Mouse (Mus musculus) liver, adult 2 months (tissue): ENCODE measurements around the gene Prss40. TPM values are rescaled to one million over a fixed set of nuclear protein-coding genes. Genes with fewer than 3 reads are reported as not detected.

Experiments used
- DNase-seq: peaks from one replicate; pipeline ENCODE4 v3.0.0-alpha.2; 2011; ENCODE audit warnings: low read depth, low spot score; ENCODE audit errors: extremely low read depth
- H3K27ac ChIP-seq: fragments of 200-500 bp; replicated peaks from 2 replicates; pipeline ENCODE4 v1.5.1; 2012; ENCODE audit warnings: low read depth, mild to moderate bottlenecking, control low read depth, inconsistent platforms, low read length; ENCODE audit not compliant: insufficient read depth
- H3K27me3 ChIP-seq: fragments of 200-500 bp; 2 replicates; pipeline ENCODE4 v1.6.1; 2012; ENCODE audit warnings: mild to moderate bottlenecking, moderate library complexity, low read length, inconsistent platforms; ENCODE audit not compliant: control insufficient read depth, insufficient read depth
- H3K36me3 ChIP-seq: fragments of 200-500 bp; 2 replicates; pipeline ENCODE4 v1.6.1; 2012; ENCODE audit warnings: low read length, inconsistent platforms; ENCODE audit not compliant: control insufficient read depth, insufficient read depth
- H3K4me1 ChIP-seq: fragments of 200-500 bp; 2 replicates; pipeline ENCODE4 v1.6.1; 2011; ENCODE audit warnings: low read length; ENCODE audit not compliant: control insufficient read depth, insufficient read depth
- H3K4me3 ChIP-seq: fragments of 200-500 bp; 2 replicates; pipeline ENCODE4 v1.5.1; 2011; ENCODE audit warnings: low read depth, mild to moderate bottlenecking, control low read depth, low read length, moderate library complexity; ENCODE audit not compliant: insufficient read depth
- H3K79me2 ChIP-seq: fragments of 200-500 bp; 2 replicates; pipeline ENCODE4 v1.6.1; 2012; ENCODE audit warnings: inconsistent platforms, mild to moderate bottlenecking, low read length, moderate library complexity; ENCODE audit not compliant: control insufficient read depth, insufficient read depth
- H3K9ac ChIP-seq: fragments of 200-500 bp; 2 replicates; pipeline ENCODE4 v1.6.1; 2012; ENCODE audit warnings: low read depth, mild to moderate bottlenecking, control low read depth, inconsistent platforms, low read length
- CTCF ChIP-seq: fragments of 200-500 bp; IDR thresholded peaks from 2 replicates; pipeline ENCODE4 v1.5.1; 2011; ENCODE audit warnings: low read depth, low read length, control low read depth
- POLR2A ChIP-seq: fragments of 200-500 bp; IDR thresholded peaks from 2 replicates; pipeline ENCODE4 v1.6.1; 2011; ENCODE audit warnings: low read length, control low read depth; ENCODE audit not compliant: insufficient read depth; ENCODE audit errors: extremely low read depth
- WGBS: fragments of 180-500 bp; shearing (Covaris S2); methylation state at CpG from one replicate; pipeline ENCODE4 v1.1.7; 2018; 5-methylcytosine and 5-hydroxymethylcytosine counted together
- polyA plus RNA-seq: library from polyadenylated mRNA; depleted of rRNA; stranded (reverse); fragments of >200 nt; gene quantifications from 2 replicates; pipeline ENCODE4 v1.2.3, GENCODE M21; 2012; rRNA removed
- total RNA-seq: library from RNA; depleted of rRNA; stranded (reverse); fragments of >200 nt; gene quantifications from 2 replicates; pipeline ENCODE4 v1.2.3, GENCODE M21; 2014; rRNA removed

The Prss40 gene
- total and polyA plus RNA-seq, 2 experiments = not detected

GRCm38 (mm10) chr1:34511027-34511426 is 49.7 kb downstream of the Prss40 start:
- no peaks in the 10 kb centered on the region for H3K36me3 ChIP-seq
- no peak overlapping the region for H3K9ac ChIP-seq
- 10% methylated on average over 3 of the region's 3 CpGs for WGBS
- no peak for TF ChIP-seq POLR2A
- TF ChIP-seq CTCF = peak; percentile 70
- DNase-seq = no peak
- H3K27ac ChIP-seq = no peak overlapping the region
- H3K27me3 ChIP-seq = no peaks in the 10 kb centered on the region
- no peaks in the 10 kb centered on the region; the same call in 1 of the 2 replicates for H3K4me1 ChIP-seq
- no peak overlapping the region; the same call in 1 of the 2 replicates for H3K4me3 ChIP-seq
- H3K79me2 ChIP-seq = no peaks in the 10 kb centered on the region

- TF ChIP-seq POLR2A (no peak), CTCF (no peak)
- Histone ChIP-seq H3K79me2 (no peaks in the 10 kb centered on the region), H3K27me3 (no peaks in the 10 kb centered on the region), H3K4me3 (no peak overlapping the region), H3K27ac (no peak overlapping the region), H3K4me1 (no peaks in the 10 kb centered on the region; the same call in 1 of the 2 replicates), H3K9ac (no peak overlapping the region), H3K36me3 (no peaks in the 10 kb centered on the region)
- DNase-seq = no peak
- 17% methylated on average over 7 of the region's 7 CpGs for WGBS
Measured at GRCm38 (mm10) chr1:34510575-34510981, 50.2 kb downstream of the Prss40 start.

- 89% methylated on average over 3 of the region's 3 CpGs for WGBS
Measured at GRCm38 (mm10) chr1:34507986-34508385, 52.8 kb downstream of the Prss40 start.

GRCm38 (mm10) chr1:34505970-34506551 is 54.7 kb downstream of the Prss40 start:
- DNase-seq = no peak
- no peaks in the 10 kb centered on the region for H3K36me3 ChIP-seq
- no peak overlapping the region for H3K9ac ChIP-seq
- H3K4me1 ChIP-seq = no peaks in the 10 kb centered on the region; the same call in 1 of the 2 replicates
- no peak overlapping the region for H3K27ac ChIP-seq
- no peaks in the 10 kb centered on the region for H3K79me2 ChIP-seq
- 74% methylated on average over 4 of the region's 4 CpGs for WGBS
- TF ChIP-seq POLR2A (no peak), CTCF (no peak)
- no peak overlapping the region for H3K4me3 ChIP-seq
- no peaks in the 10 kb centered on the region for H3K27me3 ChIP-seq

More at GRCm38 (mm10) chr1:34507986-34508385, 52.8 kb downstream of the Prss40 start:
- Histone ChIP-seq H3K36me3 (no peaks in the 10 kb centered on the region), H3K9ac (no peak overlapping the region), H3K27me3 (no peaks in the 10 kb centered on the region), H3K4me3 (no peak overlapping the region), H3K27ac (no peak overlapping the region), H3K4me1 (no peaks in the 10 kb centered on the region; the same call in 1 of the 2 replicates), H3K79me2 (no peaks in the 10 kb centered on the region)
- DNase-seq = no peak
- TF ChIP-seq POLR2A (no peak), CTCF (no peak)

- 56% methylated on average over 7 of the region's 7 CpGs for WGBS
- no peak overlapping the region for H3K4me3 ChIP-seq
- H3K79me2 ChIP-seq = no peaks in the 10 kb centered on the region
- DNase-seq = no peak
- H3K4me1 ChIP-seq = no peaks in the 10 kb centered on the region
- no peaks in the 10 kb centered on the region for H3K27me3 ChIP-seq
- no peak overlapping the region for H3K27ac ChIP-seq
- TF ChIP-seq CTCF (no peak), POLR2A (no peak)
- H3K36me3 ChIP-seq = no peaks in the 10 kb centered on the region
- no peak overlapping the region for H3K9ac ChIP-seq
Measured at GRCm38 (mm10) chr1:34505307-34505706, 55.4 kb downstream of the Prss40 start.

DNA sequence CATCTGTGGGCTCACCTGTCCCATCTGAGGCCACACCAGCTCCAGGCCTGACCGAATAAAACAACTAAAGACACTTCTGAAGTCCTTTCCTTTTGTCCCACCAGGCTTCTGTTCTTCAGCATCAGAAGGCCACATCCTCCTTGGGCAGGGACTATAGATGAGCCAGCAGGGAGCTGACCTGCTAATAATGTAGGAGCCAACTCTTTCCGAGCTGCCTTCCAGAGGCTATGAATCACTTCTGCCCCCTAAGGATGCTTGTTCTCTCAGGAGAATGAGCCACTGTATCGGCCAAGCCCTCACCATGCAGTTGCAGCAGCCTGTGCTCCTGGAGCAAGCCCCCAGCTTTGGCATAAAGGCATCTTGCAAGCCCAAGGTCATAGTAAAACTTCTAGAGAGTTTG is 57.8 kb downstream of the Prss40 start:
- Histone ChIP-seq H3K36me3 (no peaks in the 10 kb centered on the region), H3K27ac (no peak overlapping the region), H3K27me3 (no peaks in the 10 kb centered on the region), H3K79me2 (no peaks in the 10 kb centered on the region), H3K4me1 (no peaks in the 10 kb centered on the region), H3K4me3 (no peak overlapping the region), H3K9ac (no peak overlapping the region)
- DNase-seq = no peak
- no peak for TF ChIP-seq POLR2A
- no peak for TF ChIP-seq CTCF
- 64% methylated on average over 3 of the region's 3 CpGs for WGBS

Other genes with a start within 250 kb of the Prss40 start
- gene Ccdc115, start 121.3 kb downstream of the Prss40 start, total RNA-seq = 12.1 and 13.5 TPM in 2 replicates
- gene Ccdc115, start 121.3 kb downstream of the Prss40 start, polyA plus RNA-seq = 10.7 and 12.9 TPM in 2 replicates
- gene Imp4, start 121.1 kb downstream of the Prss40 start, total RNA-seq = 11.2 and 17.0 TPM in 2 replicates
- gene Imp4, start 121.1 kb downstream of the Prss40 start, polyA plus RNA-seq = 32.1 and 36.2 TPM in 2 replicates
- gene Ptpn18, start 101.2 kb downstream of the Prss40 start, total RNA-seq = 9.6 and 9.9 TPM in 2 replicates
- 13.5 and 25.4 TPM in 2 replicates for gene Ptpn18, start 101.2 kb downstream of the Prss40 start, polyA plus RNA-seq
- not detected in 2 replicates for gene Prss39, start 62.5 kb downstream of the Prss40 start, total RNA-seq
- gene Prss39, start 62.5 kb downstream of the Prss40 start, polyA plus RNA-seq = not detected in 2 replicates
- not detected in 2 replicates for gene Cfc1, start 25.3 kb downstream of the Prss40 start, total RNA-seq
- not detected in 2 replicates for gene Cfc1, start 25.3 kb downstream of the Prss40 start, polyA plus RNA-seq
- gene Amer3, start 18.7 kb upstream of the Prss40 start, total RNA-seq = not detected in 2 replicates
- gene Amer3, start 18.7 kb upstream of the Prss40 start, polyA plus RNA-seq = not detected in 2 replicates